ENCODE assay signal across 8 mouse cellular contexts in genomic region chr9:21936692-21937570, GRCm38 (mm10). TPM values are rescaled to one million over a fixed set of nuclear protein-coding genes. Genes with fewer than 3 reads are reported as not detected.
A peak's percentile ranks its signal among the peaks of the same experiment; 100 is the strongest.
DNase-seq lines count a peak whose midpoint lies in the region; ATAC-seq and TF ChIP-seq lines count a peak whose summit lies in the region.

Plppr2 (plus strand) TSS chr9:21937033.

- H3K4me1 ChIP-seq in bone marrow, adult 2 months (ENCODE audit: control insufficient read depth, insufficient read depth, low read length) = no peaks in the 10 kb centered on the region
- H3K4me1 ChIP-seq in embryonic facial prominence, embryonic 15.5 days = peaks cover 16% of the 10 kb centered on the region
- no peaks in the 10 kb centered on the region; the same call in 1 of the 2 replicates for H3K4me1 ChIP-seq in limb, embryonic 12.5 days (replicated peaks)
- peaks cover 10% of the 10 kb centered on the region for H3K4me1 ChIP-seq in midbrain, embryonic 14.5 days (ENCODE audit: control insufficient read depth, insufficient read depth, low read length)

- H3K27me3 ChIP-seq in embryonic facial prominence, embryonic 15.5 days = no peaks in the 10 kb centered on the region
- H3K27me3 ChIP-seq in limb, embryonic 12.5 days = peaks cover 5% of the 10 kb centered on the region; the same call in 1 of the 2 replicates
- no peaks in the 10 kb centered on the region for H3K27me3 ChIP-seq in midbrain, embryonic 14.5 days (ENCODE audit: control insufficient read depth, insufficient read depth, low read length)

- peak within 1 kb of the TSS; percentile 49 for H3K4me3 ChIP-seq in bone marrow, adult 2 months (replicated peaks; ENCODE audit: control insufficient read depth, low read depth, low read length)
- H3K4me3 ChIP-seq in embryonic facial prominence, embryonic 15.5 days (replicated peaks) = peak within 1 kb of the TSS; percentile 67
- peak within 1 kb of the TSS; percentile 52 for H3K4me3 ChIP-seq in limb, embryonic 12.5 days (replicated peaks)
- peak within 1 kb of the TSS; percentile 72 for H3K4me3 ChIP-seq in midbrain, embryonic 14.5 days (replicated peaks; ENCODE audit: low read depth, low read length)

- 0 out of 2 replicates have a peak, but pooled peaks cover 2% of the 10 kb centered on the region for H3K36me3 ChIP-seq in embryonic facial prominence, embryonic 15.5 days
- peaks cover 3% of the 10 kb centered on the region; the same call in 1 of the 2 replicates for H3K36me3 ChIP-seq in limb, embryonic 12.5 days
- peaks cover 21% of the 10 kb centered on the region for H3K36me3 ChIP-seq in midbrain, embryonic 14.5 days (ENCODE audit: control insufficient read depth, insufficient read depth, low read length)

- DNase-seq in 416B (ENCODE audit: low read depth) = peak; percentile 26
- DNase-seq in heart, adult 8-10 months (ENCODE audit: low spot score) = peak; percentile 94
- peak; percentile 96 to 97 for DNase-seq in kidney, adult 8-10 months
- peak; percentile 98 for DNase-seq in midbrain, embryonic 14.5 days
- DNase-seq in spleen, adult 12 weeks (ENCODE audit: low spot score) = peak; percentile 61

- peak within 1 kb of the TSS; percentile 22; the same call in 1 of the 2 replicates for H3K27ac ChIP-seq in bone marrow, adult 2 months (ENCODE audit: control insufficient read depth, insufficient read depth, low read depth, low read length, poor library complexity)
- peak within 1 kb of the TSS; percentile 48; the same call in 1 of the 2 replicates for H3K27ac ChIP-seq in embryonic facial prominence, embryonic 15.5 days (replicated peaks)
- H3K27ac ChIP-seq in limb, embryonic 12.5 days = no peak within 1 kb of the TSS
- H3K27ac ChIP-seq in midbrain, embryonic 14.5 days (replicated peaks; ENCODE audit: low read depth, low read length) = peak within 1 kb of the TSS; percentile 81

- 4% methylated on average over 43 of the region's 43 CpGs for WGBS in bone marrow, adult 2 months
- WGBS in embryonic facial prominence, embryonic 15.5 days = 3% methylated on average over 43 of the region's 43 CpGs
- 3% methylated on average over 43 of the region's 43 CpGs for WGBS in limb, embryonic 12.5 days
- WGBS in midbrain, embryonic 14.5 days = under 1% methylated on average over 41 of the region's 43 CpGs

- peak within 1 kb of the TSS; percentile 53 for H3K9ac ChIP-seq in embryonic facial prominence, embryonic 15.5 days
- peak within 1 kb of the TSS; percentile 63 for H3K9ac ChIP-seq in limb, embryonic 12.5 days (replicated peaks)
- peak within 1 kb of the TSS; percentile 86 for H3K9ac ChIP-seq in midbrain, embryonic 14.5 days (replicated peaks; ENCODE audit: low read length)

- TF ChIP-seq CTCF in bone marrow, adult 2 months (IDR thresholded peaks at IDR 0.05; ENCODE audit: control insufficient read depth, insufficient read depth, low read length) = no peak

- no peaks in the 10 kb centered on the region for H3K9me3 ChIP-seq in embryonic facial prominence, embryonic 15.5 days (replicated peaks)
- H3K9me3 ChIP-seq in limb, embryonic 12.5 days = no peaks in the 10 kb centered on the region
- H3K9me3 ChIP-seq in midbrain, embryonic 14.5 days (ENCODE audit: control insufficient read depth, low read length) = no peaks in the 10 kb centered on the region

- ATAC-seq in embryonic facial prominence, embryonic 15.5 days (ENCODE audit: insufficient number of reproducible peaks, low FRiP score, low TSS enrichment, low read depth) = peak; percentile 95
- peak; percentile 95 for ATAC-seq in limb, embryonic 12.5 days (ENCODE audit: insufficient number of reproducible peaks, insufficient read depth, low FRiP score, low TSS enrichment, low read depth)
- peak; percentile 95 for ATAC-seq in midbrain, embryonic 14.5 days (ENCODE audit: low FRiP score, low TSS enrichment)

- H3K4me2 ChIP-seq in embryonic facial prominence, embryonic 15.5 days (replicated peaks) = peak within 1 kb of the TSS; percentile 88
- H3K4me2 ChIP-seq in limb, embryonic 12.5 days = peak within 1 kb of the TSS; percentile 68
- H3K4me2 ChIP-seq in midbrain, embryonic 14.5 days (ENCODE audit: low read length) = peak within 1 kb of the TSS; percentile 61

- no peak for TF ChIP-seq POLR2A in bone marrow, adult 2 months (IDR thresholded peaks at IDR 0.05; ENCODE audit: borderline replicate concordance, control insufficient read depth, low read depth, low read length)

RNA-seq across cellular contexts. Expression of gene Plppr2, which starts in this region (rescaled TPM):
- 1.4 and 2.1 TPM in 2 replicates for polyA plus RNA-seq in bone marrow, adult 2 months (2011; ENCODE audit: insufficient read depth, insufficient read length, low replicate concordance, missing spikeins)
- polyA plus RNA-seq in embryonic facial prominence, embryonic 15.5 days (2015; fragmentation: Nextera tagmentation; extraction: Ambion mirVana) = 13.6 and 15.5 TPM in 2 replicates
- 1 to 10 TPM; 2.1 to 3.8 (median 3.2) TPM for total RNA-seq in heart, adult 8-10 months (2022)
- polyA plus RNA-seq in limb, embryonic 12.5 days (2016; fragmentation: Nextera tagmentation; extraction: Ambion mirVana) = 9.3 and 11.9 TPM in 2 replicates
- 91.3 and 92.2 TPM in 2 replicates for polyA plus RNA-seq in midbrain, embryonic 14.5 days (2014; fragmentation: Nextera tagmentation; extraction: Ambion mirVana)

Comparison
In these comparisons a context has a peak if more than half of its experiments do, and no peak if none do; other contexts are left out.
1. DNase-seq: peak in every context shown above with its lines; median percentile 98 in midbrain, embryonic 14.5 days; 96 in kidney, adult 8-10 months; 94 in heart, adult 8-10 months; 61 in spleen, adult 12 weeks; 26 in 416B.